Mouse (Mus musculus): ENCODE measurements around the gene Mfsd4a.

Gene Mfsd4a

DNA sequence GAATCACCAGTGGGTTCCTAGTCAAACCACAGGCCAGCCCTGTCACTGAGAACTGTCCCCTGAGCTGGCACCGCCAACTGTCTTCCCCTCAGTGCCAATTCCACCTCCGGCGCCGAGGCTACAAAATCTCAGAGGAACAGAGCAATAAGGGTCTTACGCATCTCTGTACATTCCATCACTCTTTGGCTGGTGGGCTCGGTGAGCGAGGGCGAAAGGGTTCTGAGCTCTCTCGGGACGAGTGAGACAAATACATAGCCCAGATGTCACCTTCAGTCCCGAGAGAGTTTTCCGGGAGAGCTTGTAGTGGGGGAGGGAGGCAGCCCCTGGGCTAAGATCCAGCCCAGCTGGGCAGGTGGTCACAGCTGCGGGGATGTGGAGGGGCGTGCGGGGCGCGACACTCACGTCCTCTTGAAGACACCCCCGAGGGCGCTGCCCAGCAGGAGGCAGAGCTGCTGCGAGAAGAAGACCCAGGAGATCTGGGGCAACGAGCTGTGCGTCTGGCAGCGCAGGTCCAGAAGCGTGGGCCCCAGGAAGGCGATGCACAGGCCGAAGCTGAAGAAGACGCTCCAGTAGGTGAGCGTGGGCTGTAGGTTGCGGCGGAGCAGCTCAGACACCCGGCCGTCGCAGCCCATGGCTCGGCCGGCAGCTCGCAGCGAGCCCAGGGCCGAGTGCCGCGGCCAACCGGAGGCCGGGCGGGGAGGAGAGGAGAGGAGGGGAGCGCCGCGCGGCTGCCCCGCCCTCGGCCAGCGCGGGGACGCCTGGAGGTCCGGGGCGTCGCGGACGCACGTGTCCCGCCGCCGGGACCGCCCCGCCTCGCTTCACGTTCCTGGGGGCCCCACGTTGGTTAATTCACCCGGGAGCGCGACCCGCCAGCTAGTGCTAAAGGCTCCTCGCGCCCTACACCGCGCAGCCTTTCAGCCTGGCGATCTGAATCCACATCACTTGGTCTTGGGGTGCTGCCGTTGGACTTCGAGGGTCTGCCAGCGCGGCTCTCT lies at the start of gene Mfsd4a:
TSS of gene Mfsd4a (minus strand) at position 802 of the 995 bp plus-strand sequence.
- peak; percentile 73 for DNase-seq

DNA sequence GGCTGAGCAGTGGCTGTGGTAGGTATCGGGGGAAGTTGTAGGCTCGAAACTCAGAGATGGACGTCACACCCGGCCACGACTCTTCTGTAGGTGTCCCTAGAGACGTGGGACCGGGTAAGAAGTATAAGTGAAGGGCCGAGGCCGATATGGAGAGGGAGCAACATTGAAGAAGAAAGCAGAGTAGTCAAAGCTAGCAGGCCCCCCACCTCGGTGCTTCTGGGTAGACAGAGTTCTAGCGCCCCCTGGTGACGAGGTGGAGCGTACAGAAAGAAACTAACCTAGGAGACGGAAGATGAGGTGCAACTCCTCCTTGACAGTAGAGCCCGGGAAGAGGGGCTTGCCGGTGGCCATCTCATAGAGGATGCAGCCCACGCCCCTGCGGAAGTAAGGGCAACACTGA lies 48.7 kb upstream of the Mfsd4a start:
- DNase-seq = peak; percentile 73

DNA sequence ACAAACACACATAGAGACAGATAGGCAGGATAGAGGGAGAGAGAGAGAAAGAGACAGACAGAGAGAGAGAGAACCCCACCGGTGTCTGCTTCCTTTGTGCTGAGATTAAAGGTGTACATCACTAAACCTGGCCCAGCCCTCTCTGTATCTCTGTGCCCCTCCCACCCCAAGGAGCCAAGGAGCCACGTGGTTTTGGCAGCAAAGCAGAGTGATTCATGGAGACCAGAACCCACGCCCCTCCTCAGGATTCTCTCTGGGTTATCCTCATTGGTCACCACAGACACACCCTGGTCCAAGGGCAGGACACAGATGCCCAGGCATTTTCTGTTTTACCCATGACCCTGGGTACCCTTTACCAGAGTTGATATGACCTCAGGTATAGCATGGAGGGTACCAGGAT lies 45.2 kb upstream of the Mfsd4a start:
- no peak for DNase-seq

DNA sequence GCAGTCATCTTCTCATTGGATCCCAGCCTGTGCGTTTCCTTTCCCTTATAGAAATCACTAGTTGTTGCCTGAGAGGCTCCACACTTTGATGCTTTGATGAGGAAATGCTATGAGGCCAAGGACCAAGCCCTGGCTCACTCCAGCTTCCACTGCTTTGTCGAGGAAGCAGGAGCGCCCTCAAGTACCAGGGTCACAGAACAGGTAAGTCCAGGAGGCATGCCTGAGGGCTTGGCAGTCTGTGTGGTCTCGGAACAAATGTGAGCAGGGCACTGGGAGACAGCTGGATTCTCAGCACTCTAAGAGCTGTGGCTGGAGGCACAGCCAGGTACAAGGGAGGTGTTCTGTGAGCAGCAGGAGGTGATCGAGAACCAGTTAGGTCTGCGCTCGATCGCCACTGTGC lies 44.6 kb upstream of the Mfsd4a start:
- no peak for DNase-seq

DNA sequence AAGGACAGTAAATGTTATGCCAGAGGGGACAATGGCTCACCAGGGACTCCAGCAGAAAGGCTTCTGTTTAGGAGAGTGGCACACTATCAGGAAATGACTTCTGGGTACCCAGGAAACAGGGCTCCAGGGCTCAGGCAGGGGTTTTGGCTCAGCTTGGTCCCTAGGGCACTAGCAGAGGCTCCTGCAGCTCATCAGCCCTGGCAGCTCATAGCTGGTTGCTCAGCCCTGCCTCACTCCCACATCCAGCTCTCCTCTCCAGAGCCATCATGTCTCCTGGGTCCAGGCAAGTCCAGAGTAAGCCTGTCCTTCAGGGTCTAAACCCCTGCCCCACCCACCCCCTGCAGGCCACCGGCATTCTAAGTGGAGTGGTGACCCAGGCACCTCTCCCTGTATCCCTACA lies 43.5 kb upstream of the Mfsd4a start:
- no peak for DNase-seq

DNA sequence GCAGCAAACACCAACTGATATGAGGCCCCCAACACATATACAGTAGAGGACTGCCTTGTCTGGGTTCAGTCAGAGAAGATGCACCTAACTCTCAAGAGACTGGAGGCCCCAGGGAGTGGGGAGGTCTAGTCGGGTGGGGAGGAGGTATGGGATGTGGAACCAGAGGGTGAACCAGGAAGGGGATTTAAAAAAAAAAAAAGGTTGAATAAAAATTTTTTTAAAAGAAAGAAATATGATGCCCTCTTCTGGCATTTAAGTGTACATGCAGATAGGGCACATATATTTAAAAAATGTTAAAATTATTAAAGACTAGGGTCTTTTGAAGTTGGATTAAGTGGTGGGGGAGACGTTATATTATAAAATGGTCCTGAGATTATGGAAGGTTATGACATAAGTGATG lies 41.5 kb upstream of the Mfsd4a start:
- no peak for DNase-seq

DNA sequence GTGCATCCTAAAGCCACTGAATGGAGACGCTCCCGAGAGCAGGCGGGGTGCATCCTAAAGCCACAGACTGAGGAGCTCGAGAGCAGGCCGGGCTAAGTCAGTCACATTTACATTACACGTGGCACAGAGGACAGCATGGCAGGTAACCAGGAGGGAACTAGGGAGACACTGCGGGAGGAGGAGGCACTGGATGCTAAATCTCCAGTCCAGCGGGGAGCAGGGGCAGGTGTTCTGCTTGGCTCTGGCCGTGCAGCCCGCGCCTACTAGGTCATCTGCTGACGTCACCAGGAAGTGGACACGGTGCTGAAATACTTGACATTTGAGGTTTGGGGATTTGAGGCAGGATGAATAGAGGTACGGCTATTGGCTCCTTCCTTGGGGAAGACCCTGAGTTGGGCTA lies 36.5 kb upstream of the Mfsd4a start:
- no peak for DNase-seq

DNA sequence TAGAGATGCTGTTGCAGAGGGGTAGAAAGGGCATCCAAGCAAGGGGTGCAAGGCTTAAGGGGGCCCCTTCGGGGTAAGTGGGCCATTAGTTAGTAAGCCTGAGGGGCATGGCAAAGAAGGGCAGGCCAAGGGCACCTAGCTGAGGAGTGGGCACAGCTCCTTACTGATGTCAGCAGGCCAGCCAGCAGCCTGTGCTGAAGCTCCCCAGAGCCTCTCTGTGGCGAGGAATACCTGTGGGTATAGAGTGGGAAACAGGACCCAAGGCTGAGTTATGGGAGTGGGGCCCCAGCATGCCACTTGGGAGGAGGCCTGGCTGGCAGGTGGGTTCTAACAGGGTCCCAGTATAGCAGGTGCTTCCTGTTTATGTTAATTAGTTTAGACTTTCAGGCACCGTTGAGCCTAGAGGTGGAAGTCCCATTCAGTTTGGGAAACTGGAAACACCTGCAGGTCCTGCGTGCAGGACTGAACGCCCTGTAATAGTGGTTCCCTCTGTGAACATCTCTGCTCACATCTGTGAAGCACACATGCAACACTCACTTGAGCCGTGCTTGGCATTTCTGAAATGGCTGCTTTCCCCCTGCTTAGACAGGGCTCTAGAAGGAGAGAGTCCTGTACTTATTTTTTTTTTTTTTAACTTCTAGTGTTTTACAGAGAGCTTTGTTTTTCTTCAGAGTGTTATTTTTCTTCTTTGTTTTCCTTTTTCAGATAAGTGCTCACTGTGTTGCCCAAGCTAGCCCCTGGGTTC lies 34.3 kb upstream of the Mfsd4a start:
- no peak for DNase-seq

DNA sequence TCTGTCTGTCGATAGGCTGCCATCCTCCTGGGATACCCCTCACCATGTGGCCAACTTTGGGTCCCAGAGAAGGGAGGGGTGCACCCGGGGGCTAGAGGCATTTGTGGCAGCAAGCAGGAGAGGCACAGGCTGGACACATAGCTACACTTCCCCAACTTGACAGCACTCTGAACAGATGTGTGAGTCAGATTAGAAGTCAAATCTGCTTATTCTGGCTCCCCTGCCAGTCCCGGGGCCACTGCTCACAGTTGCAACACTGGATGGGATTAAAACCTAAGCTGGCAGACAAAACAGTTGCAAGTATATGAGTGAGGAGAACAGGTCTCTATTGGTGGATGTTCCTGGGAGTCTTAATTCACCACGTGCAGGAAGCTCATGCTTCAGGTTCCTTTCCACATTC lies 31.9 kb upstream of the Mfsd4a start:
- no peak for DNase-seq

DNA sequence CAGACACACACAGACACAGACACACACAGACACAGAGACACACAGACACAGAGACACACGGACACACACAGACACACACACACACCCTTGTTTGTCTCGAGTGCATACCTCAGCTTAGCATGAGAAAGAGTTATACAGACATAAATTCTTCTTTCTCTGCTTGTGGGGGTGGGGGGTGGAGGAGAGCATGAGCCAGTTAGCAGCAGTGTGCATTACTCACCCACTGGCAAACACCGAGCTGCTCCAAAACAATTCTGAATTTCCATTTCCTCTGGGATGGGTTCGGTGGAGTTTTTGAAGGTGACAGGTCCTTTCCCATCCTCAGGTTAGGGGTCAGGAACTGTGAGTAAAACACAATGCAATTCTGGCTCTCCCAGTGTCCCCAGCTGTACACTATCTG lies 31.2 kb upstream of the Mfsd4a start:
- DNase-seq = no peak

DNA sequence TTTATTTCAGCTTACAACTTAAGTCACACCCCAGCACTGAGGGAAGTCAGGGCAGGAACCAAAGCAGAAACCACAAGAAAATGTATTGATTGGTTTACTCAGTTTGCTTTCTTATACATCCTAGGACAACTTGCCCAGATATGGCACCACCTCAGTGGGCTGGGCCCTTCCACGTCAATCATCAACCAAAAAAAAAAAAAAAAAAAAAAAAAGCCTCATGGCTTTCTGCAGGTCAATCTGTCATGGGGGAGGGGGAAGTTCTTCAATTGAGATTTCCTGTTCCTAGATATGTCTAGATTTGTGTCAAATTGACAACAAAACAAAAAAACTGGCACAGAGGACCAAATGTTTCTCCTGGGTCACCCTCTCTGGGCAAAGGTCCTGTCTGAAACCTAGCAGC lies 30.2 kb upstream of the Mfsd4a start:
- no peak for DNase-seq

DNA sequence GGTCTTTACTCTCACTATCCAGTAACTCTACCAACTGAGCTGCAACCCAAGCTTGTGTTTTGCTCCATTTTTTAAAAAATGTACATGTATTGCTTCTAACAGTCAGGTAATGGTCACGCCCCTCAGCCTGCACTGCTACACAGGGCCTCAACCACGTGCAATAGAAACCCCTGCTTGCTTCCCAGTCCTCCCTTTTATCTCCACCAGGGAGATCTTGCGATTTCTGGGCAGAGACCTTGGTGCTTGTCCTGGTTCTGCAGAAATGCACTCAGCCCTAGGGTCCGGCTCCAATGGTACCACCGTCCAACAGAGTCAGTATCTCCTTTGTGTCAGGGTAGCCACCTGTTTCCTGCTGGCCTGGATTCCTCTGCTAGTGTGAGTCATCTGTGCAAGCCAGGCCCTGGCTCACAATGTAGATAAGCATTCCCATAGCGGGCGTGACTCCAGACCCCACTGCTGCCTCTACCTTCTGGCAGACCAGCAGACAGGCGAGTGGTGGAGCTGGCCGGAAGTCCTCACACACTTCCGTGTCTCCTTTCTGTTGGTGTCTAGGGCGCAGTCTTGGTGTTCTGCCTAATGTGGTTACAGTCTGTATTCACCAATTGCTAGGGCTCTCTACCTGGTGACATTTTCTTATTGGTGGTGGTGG lies 27.6 kb upstream of the Mfsd4a start:
- DNase-seq = no peak

DNA sequence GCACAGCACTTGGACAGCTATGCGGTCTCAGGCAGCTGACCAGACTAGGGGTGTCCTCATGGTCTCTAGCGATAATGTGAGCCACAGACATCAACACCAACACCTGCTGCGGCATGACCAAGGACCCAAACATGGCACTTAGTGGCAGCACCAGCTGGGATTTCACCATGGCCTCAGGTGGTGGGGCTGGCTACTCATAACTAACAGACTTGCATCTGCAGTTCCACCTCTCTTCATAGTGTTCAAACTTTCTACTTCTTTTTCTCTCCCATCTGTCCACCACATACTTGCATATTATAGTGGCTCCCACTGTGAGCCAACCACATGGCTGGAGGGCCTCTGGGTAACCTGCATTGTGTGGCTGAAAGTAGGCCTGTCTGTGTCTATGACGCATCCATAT lies 25.4 kb upstream of the Mfsd4a start:
- no peak for DNase-seq

DNA sequence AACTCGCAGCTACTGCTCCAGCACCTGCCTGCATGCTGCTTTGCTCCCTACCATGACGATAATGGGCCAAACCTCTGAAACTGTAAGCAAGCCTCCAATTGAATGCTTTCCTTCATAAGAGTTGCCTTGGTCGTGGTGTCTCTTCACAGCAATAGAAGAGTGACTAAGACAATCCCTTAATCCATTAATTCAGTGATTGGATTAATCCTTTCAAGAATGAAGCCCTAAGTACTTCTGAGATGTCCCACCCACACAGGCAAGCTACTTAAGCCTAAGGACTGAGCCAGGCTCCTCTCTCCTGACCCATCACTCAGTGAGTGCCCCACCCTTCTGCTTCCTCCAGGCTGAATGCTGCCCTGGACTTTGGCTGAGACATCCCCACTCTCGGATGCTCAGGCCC lies 22.4 kb upstream of the Mfsd4a start:
- no peak for DNase-seq

DNA sequence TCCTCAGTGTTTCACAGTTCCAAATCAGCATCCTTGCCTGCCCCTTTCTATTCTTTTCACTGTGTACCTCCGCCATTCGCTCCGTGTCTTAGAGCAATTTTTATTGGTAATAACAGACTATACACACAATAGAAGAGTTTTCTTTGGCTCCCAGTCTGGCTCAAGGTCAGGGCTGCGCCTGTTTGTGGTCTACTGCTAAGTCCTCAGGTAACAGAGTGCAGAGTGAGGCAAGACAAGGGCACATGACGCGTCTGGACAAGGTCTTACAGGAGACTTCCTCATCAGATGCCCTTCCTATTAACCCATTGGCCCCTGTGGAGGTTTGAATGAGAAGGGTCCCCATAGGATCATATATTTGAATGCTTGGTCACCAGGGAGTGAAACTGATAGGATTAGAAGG lies 21.9 kb upstream of the Mfsd4a start:
- DNase-seq = no peak

DNA sequence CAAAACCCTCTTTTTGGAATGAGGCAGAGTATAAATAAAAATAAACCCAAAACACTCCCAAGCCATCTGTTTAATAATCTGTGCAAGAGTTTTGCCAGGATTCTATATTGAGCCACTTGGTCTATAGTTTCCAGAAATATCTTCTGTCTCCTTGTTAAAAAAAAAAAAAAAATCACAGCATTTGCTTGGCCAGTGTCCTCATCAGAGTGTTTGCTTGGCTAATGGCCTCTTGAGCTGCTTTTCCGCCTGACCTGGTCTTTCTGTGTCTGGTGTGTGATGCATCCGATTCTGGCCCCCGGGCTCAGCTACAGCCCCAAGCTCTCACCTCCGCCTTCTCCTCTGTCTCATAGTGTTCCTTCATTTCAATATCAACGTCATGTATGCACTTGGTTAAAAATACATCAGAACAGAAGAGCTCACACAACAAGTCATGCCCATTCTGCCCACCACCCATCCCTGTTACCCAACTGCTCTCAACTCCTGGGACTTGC lies 20.4 kb upstream of the Mfsd4a start:
- DNase-seq = no peak

DNA sequence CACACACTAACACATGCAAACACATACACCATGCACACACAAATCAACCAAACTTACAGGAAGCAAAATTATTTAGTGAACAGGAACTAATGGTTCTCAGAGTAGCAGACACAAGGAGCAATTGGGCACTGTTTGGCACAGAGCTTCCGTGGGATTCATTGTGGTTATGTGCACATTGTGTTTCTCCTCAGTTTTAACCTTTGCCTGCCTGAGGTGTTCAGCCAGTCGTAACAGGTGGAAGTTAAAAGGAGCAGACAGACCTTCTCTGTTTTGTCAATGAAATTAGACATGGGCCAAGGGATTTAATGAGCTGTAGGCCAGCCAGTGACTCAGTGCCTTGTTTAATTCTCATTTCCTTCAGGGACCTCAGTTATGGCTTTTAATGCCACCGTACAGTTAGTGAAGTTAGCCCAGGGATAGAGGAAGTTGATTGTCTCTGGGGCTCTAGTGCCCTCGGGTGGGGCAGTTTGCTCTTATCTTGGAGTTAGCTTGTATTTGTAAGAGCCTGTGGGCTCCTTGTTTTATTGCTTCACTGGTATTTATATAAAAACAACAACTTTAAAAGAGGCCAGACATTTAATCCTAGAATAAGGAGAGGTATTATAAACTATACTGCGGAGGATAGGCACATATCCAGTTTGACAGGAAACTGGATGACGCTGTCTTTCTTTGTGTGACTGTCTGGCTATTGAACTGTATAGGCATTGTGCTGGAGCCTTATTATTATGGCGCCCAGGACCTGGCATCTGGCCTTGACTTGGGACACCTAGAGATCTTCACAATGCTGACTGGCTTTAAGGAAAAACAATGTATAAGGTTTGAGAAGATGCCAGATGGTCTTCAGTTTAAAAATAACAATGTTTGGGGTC lies 17.6 kb upstream of the Mfsd4a start:
- no peak for DNase-seq

DNA sequence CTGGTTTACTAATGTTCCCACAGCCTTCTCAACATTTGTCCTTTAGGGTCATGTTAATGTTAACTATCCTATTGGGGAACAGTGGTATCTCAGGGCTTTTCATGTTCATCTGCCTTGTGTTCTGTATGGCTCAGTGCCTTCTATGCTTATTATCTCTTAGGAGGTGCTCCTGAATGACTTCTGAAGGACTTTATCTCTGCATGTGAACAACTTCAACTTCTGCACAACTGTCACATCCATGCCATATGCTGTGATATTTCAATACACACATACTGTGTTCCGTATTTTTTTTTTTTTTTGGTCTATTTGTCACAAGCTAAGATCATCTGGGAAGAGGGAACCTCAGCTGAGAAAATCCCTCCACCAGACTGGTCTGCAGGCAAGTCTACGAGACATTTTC lies 10.6 kb upstream of the Mfsd4a start:
- no peak for DNase-seq

DNA sequence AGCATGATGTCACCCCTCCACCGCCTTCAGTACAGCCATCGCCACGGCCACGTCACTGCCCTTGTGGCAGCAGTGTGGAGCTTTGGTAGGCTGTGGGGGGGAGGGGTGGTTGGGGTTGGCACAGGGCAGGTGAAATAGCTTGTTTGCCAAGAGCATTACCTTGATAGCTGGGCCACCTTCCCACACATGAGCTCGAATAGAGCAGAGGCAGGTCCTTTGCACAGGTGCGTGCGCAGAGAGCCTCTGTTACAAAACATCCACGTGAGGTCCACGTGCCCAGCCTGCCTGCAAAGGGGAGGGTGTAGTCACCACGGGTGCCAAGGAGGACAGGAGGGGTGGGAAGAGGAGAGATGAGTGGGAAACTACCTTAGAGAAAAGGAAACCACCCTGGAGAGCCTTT lies 7.7 kb upstream of the Mfsd4a start:
- peak; percentile 78 for DNase-seq

DNA sequence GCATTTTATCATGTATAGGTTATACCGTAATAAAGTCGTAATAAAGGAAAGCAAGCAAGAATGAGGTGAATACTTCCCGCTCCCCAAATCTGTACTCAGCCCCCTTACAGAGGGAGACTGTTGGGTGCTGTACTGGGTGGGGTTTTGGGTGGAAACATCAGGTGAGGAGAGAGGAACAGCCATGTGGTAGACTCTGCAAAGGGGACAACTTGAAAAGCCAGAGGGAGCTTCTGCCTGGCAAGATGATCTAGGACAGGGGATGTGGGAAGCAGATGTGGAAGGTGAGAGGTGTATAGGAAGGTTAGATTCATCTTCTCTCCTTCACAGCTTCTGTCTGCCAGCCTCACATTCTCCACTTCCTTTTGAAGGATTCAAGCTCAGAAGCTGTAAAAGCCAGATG lies 2.8 kb upstream of the Mfsd4a start:
- DNase-seq = no peak

DNA sequence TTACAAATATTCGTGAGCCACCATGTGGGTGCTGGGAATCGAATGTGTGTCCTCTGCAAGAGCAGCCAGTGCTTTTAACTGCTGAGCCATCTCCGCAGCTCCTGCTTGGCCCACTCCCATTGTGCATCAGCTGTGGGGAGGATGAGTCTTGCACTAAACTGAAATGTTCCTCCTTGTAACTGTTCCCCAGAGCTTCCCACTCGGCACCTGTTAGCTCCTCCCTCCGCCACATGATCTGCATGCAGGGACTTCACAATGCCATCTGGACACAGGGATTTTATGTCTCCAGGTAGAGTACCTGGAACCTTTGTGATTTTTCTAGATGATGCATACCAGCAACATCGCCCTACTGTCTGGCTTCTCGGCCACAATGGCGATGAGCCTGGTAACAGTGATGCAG lies 1.6 kb upstream of the Mfsd4a start:
- no peak for DNase-seq

DNA sequence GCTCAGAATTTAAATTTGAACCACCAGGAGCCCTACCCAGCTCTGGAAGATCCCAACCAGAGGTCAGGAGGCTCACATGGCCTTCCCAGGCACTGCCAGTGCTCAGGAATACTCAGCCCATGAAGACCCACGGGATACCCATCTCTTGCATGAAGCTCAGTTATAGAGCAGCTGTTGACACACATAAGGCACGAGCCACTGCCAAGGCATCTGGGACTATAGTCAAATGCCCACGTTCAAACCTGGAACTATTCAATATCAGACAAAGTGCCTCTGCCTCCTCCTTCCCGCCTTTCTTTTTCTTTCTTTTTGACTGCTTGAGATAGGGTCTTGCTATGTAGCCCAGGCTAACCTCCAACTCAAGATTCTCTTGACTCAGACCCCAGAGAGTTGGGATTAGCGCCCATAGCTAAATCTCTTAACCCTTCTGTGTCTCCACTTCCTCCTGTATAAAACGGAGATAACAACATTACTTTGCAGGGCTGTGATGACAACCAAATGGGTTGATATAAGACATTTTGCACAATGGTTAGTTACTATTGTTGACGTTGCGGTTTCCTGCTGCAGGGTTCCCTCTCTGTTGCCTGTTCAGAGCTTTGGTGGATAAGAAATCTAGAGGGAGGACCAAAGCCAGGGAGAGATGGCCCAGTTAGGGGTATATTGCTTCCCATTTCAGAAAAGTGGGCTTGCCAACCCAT lies 2.2 kb downstream of the Mfsd4a start:
- DNase-seq = no peak

Measured in kidney, adult 18-20 months (tissue).